Mouse (Mus musculus): Measurements from ENCODE around the gene Ank.

DNA sequence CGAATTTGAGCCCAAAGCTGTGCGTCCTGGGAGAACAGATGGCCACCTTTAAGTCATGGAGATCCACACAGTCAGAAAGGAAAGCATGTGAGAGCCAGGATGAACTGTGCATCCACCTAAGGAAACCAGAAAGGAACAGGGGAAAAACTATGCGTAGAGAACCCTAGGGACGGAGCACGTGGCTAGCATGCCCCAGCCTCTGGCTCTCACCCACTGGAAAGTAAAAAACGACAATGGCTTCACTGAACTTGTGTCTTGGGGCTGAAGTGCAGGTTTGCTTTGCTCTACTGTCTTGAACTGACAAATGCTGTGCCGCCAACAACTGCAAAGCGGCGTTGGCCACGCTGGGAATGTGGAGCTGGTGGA, 159.4 kb downstream of the Ank start:
- TF ChIP-seq CTCF (IDR thresholded peaks at IDR 0.05; ENCODE audit: low read depth, low read length) (no peak), POLR2A (IDR thresholded peaks at IDR 0.05; ENCODE audit: insufficient read depth, low read length) (no peak)

Data from ES-Bruce4 (cell line).